ENCODE assay signal across 8 mouse cellular contexts in genomic region chr13:63573256-63573835, GRCm38 (mm10). TPM values are rescaled to one million over a fixed set of nuclear protein-coding genes. Genes with fewer than 3 reads are reported as not detected.
DNase-seq lines count a peak whose midpoint lies in the region; ATAC-seq and TF ChIP-seq lines count a peak whose summit lies in the region.

TSS of gene Ptch1 (minus strand) at chr13:63573598.

- peak within 1 kb of the TSS; percentile 82 for H3K4me2 ChIP-seq in embryonic facial prominence, embryonic 14.5 days (ENCODE audit: low read depth, low read length)
- peak within 1 kb of the TSS; percentile 100 for H3K4me2 ChIP-seq in heart, embryonic 13.5 days
- H3K4me2 ChIP-seq in liver, embryonic 16.5 days (ENCODE audit: low read depth, low read length): peak within 1 kb of the TSS; percentile 77
- peak within 1 kb of the TSS; percentile 82 for H3K4me2 ChIP-seq in neural tube, embryonic 14.5 days (ENCODE audit: low read depth, low read length)

- no peak within 1 kb of the TSS for H3K27ac ChIP-seq in ES-E14 (ENCODE audit: insufficient read depth, low read depth, low read length, poor library complexity, severe bottlenecking)
- peak within 1 kb of the TSS; percentile 89 for H3K27ac ChIP-seq in embryonic facial prominence, embryonic 14.5 days (replicated peaks; ENCODE audit: low read depth, low read length)
- peak within 1 kb of the TSS; percentile 36; the same call in 1 of the 2 replicates for H3K27ac ChIP-seq in heart, embryonic 13.5 days (replicated peaks)
- H3K27ac ChIP-seq in liver, embryonic 16.5 days (ENCODE audit: low read length): no peak within 1 kb of the TSS
- H3K27ac ChIP-seq in neural tube, embryonic 14.5 days (ENCODE audit: low read depth, low read length): peak within 1 kb of the TSS; percentile 94

- ATAC-seq in embryonic facial prominence, embryonic 14.5 days (ENCODE audit: low read depth): peak; percentile 32; the same call in 1 of the 2 replicates
- ATAC-seq in heart, embryonic 13.5 days (ENCODE audit: extremely low read depth, insufficient number of reproducible peaks, low FRiP score, low TSS enrichment): 0 out of 2 replicates have a peak, but pooled peaks have one; percentile 42
- ATAC-seq in liver, embryonic 16.5 days (ENCODE audit: low read depth): no peak
- peak; percentile 52 for ATAC-seq in neural tube, embryonic 14.5 days (ENCODE audit: low read depth)

- H3K27me3 ChIP-seq in embryonic facial prominence, embryonic 14.5 days (replicated peaks; ENCODE audit: control insufficient read depth, insufficient read depth, low read length): peaks cover 26% of the 10 kb centered on the region
- peaks cover 68% of the 10 kb centered on the region for H3K27me3 ChIP-seq in heart, embryonic 13.5 days (replicated peaks)
- H3K27me3 ChIP-seq in liver, embryonic 16.5 days (ENCODE audit: control insufficient read depth, insufficient read depth, low read depth, low read length): peaks cover 73% of the 10 kb centered on the region
- H3K27me3 ChIP-seq in neural tube, embryonic 14.5 days (ENCODE audit: control insufficient read depth, insufficient read depth, low read length): 0 out of 2 replicates have a peak, but pooled peaks cover 3% of the 10 kb centered on the region

- peak within 1 kb of the TSS; percentile 65 to 68 for H3K4me3 ChIP-seq in ES-E14 (ENCODE audit: insufficient read depth in 1 of 2, low read depth in 1 of 2, low read length in 2 of 2, poor library complexity in 1 of 2, severe bottlenecking in 1 of 2)
- H3K4me3 ChIP-seq in embryonic facial prominence, embryonic 14.5 days (ENCODE audit: low read depth, low read length): peak within 1 kb of the TSS; percentile 77
- H3K4me3 ChIP-seq in heart, embryonic 13.5 days: peak within 1 kb of the TSS; percentile 77
- peak within 1 kb of the TSS; percentile 55 for H3K4me3 ChIP-seq in liver, embryonic 16.5 days (ENCODE audit: low read depth, low read length)
- H3K4me3 ChIP-seq in neural tube, embryonic 14.5 days (ENCODE audit: low read depth, low read length): peak within 1 kb of the TSS; percentile 84

- H3K36me3 ChIP-seq in ES-E14 (ENCODE audit: control insufficient read depth, insufficient read depth, low read length, poor library complexity, severe bottlenecking): no peaks in the 10 kb centered on the region
- no peaks in the 10 kb centered on the region for H3K36me3 ChIP-seq in embryonic facial prominence, embryonic 14.5 days (ENCODE audit: control insufficient read depth, insufficient read depth, low read length)
- H3K36me3 ChIP-seq in heart, embryonic 13.5 days: no peaks in the 10 kb centered on the region
- H3K36me3 ChIP-seq in liver, embryonic 16.5 days (ENCODE audit: control insufficient read depth, insufficient read depth): no peaks in the 10 kb centered on the region
- no peaks in the 10 kb centered on the region for H3K36me3 ChIP-seq in neural tube, embryonic 14.5 days (ENCODE audit: control insufficient read depth, insufficient read depth, low read length)

- peaks cover 2 to 4% of the 10 kb centered on the region in 2 experiments; a peak in 2 of 4 replicates for H3K4me1 ChIP-seq in ES-E14 (ENCODE audit: control insufficient read depth in 2 of 2, insufficient read depth in 2 of 2, low read length in 2 of 2, poor library complexity in 1 of 2)
- H3K4me1 ChIP-seq in embryonic facial prominence, embryonic 14.5 days (ENCODE audit: control insufficient read depth, insufficient read depth, low read length): peaks cover 13% of the 10 kb centered on the region; the same call in 1 of the 2 replicates
- peaks cover 21% of the 10 kb centered on the region for H3K4me1 ChIP-seq in heart, embryonic 13.5 days
- peaks cover 10% of the 10 kb centered on the region for H3K4me1 ChIP-seq in liver, embryonic 16.5 days (ENCODE audit: control insufficient read depth, low read depth, low read length)
- peaks cover 16% of the 10 kb centered on the region; the same call in 1 of the 2 replicates for H3K4me1 ChIP-seq in neural tube, embryonic 14.5 days (ENCODE audit: control insufficient read depth, insufficient read depth, low read length)

- peak; percentile 61 for DNase-seq in ES-E14 (ENCODE audit: low read depth, low spot score)
- DNase-seq in adrenal gland, postnatal 36 days: peak; percentile 28 to 50
- peak; percentile 82 for DNase-seq in embryonic facial prominence, embryonic 14.5 days (ENCODE audit: low spot score)
- peak; percentile 69 for DNase-seq in kidney, postnatal 10 days
- no peak for DNase-seq in spleen, postnatal 14 days (ENCODE audit: low spot score in 2 of 2)

- peak within 1 kb of the TSS; percentile 63 for H3K9ac ChIP-seq in ES-E14 (ENCODE audit: insufficient read depth, low read depth, low read length, poor library complexity, severe bottlenecking)
- H3K9ac ChIP-seq in embryonic facial prominence, embryonic 14.5 days (ENCODE audit: low read depth, low read length): peak within 1 kb of the TSS; percentile 84
- peak within 1 kb of the TSS; percentile 84 for H3K9ac ChIP-seq in heart, embryonic 13.5 days
- peak within 1 kb of the TSS; percentile 21; the same call in 1 of the 2 replicates for H3K9ac ChIP-seq in liver, embryonic 16.5 days (ENCODE audit: low read depth, low read length)
- H3K9ac ChIP-seq in neural tube, embryonic 14.5 days (replicated peaks; ENCODE audit: low read depth, low read length): peak within 1 kb of the TSS; percentile 96

- no peaks in the 10 kb centered on the region for H3K9me3 ChIP-seq in ES-E14 (ENCODE audit: control insufficient read depth, insufficient read depth, low read depth, low read length)
- H3K9me3 ChIP-seq in embryonic facial prominence, embryonic 14.5 days (ENCODE audit: control insufficient read depth, low read length): no peaks in the 10 kb centered on the region
- no peaks in the 10 kb centered on the region for H3K9me3 ChIP-seq in heart, embryonic 13.5 days
- no peaks in the 10 kb centered on the region for H3K9me3 ChIP-seq in liver, embryonic 16.5 days (replicated peaks; ENCODE audit: control insufficient read depth, low read length)
- H3K9me3 ChIP-seq in neural tube, embryonic 14.5 days (ENCODE audit: control insufficient read depth, low read length): no peaks in the 10 kb centered on the region

- under 1% methylated on average over 34 of the region's 44 CpGs for WGBS in embryonic facial prominence, embryonic 14.5 days
- WGBS in heart, embryonic 13.5 days: under 1% methylated on average over 38 of the region's 44 CpGs
- WGBS in liver, embryonic 16.5 days (ENCODE audit: insufficient replicate concordance): 2% methylated on average over 41 of the region's 44 CpGs
- WGBS in neural tube, embryonic 14.5 days: under 1% methylated on average over 41 of the region's 44 CpGs

- in situ Hi-C loops in ES-E14 (cut with MboI; ENCODE audit: low sequenced_read_pairs in 2 of 2, unreplicated experiment in 2 of 2): no loop called here

TF ChIP-seq in ES-E14, 5 proteins besides CTCF, POLR2A, EP300 and RAD21:
- no peak for TF ChIP-seq CHD2 (IDR thresholded peaks at IDR 0.05; ENCODE audit: low read depth, low read length)
- TF ChIP-seq ZNF384 (IDR thresholded peaks at IDR 0.05; ENCODE audit: low read depth, low read length): no peak
- TF ChIP-seq HCFC1 (IDR thresholded peaks at IDR 0.05; ENCODE audit: borderline replicate concordance, insufficient read depth, low read length): no peak

RNA-seq across cellular contexts. Expression of gene Ptch1, which starts in this region (rescaled TPM):
- total RNA-seq in ES-E14 (2012; rRNA removed): 21.6 and 63.8 TPM in 2 replicates
- 10 to 100 TPM; 37.3 to 49.6 TPM for total RNA-seq in adrenal gland, postnatal 36 days (2021)
- 22.7 and 23.2 TPM in 2 replicates for polyA plus RNA-seq in embryonic facial prominence, embryonic 14.5 days (2014; fragmentation: Nextera tagmentation; extraction: Ambion mirVana)
- polyA plus RNA-seq in heart, embryonic 13.5 days (2015; fragmentation: Nextera tagmentation; extraction: Ambion mirVana): 6.4 and 6.8 TPM in 2 replicates
- polyA plus RNA-seq in liver, embryonic 16.5 days (2015; fragmentation: Nextera tagmentation; extraction: Ambion mirVana): 2.9 and 3.1 TPM in 2 replicates
- polyA plus RNA-seq in neural tube, embryonic 14.5 days (2014; fragmentation: Nextera tagmentation; extraction: Ambion mirVana): 26.4 and 28.7 TPM in 2 replicates

Comparison
In these comparisons a context has a peak if more than half of its experiments do, and no peak if none do; other contexts are left out.
1. DNase-seq: peak in ES-E14 (single experiment), adrenal gland, postnatal 36 days (2 of 2), embryonic facial prominence, embryonic 14.5 days (single experiment) and kidney, postnatal 10 days (single experiment); none in spleen, postnatal 14 days (0 of 2).
2. H3K27ac ChIP-seq: peak in embryonic facial prominence, embryonic 14.5 days (single experiment), heart, embryonic 13.5 days (single experiment) and neural tube, embryonic 14.5 days (single experiment); none in ES-E14 (single experiment) and liver, embryonic 16.5 days (single experiment).
3. H3K9ac ChIP-seq: peak in every context shown above with its lines; median percentile 96 in neural tube, embryonic 14.5 days; 84 in embryonic facial prominence, embryonic 14.5 days; 84 in heart, embryonic 13.5 days; 63 in ES-E14; 21 in liver, embryonic 16.5 days.
4. Peak in every context shown above with its lines, with median percentiles within 50 percentile points of each other: H3K4me3 ChIP-seq and H3K4me2 ChIP-seq.